23 mouse cellular contexts compared by ENCODE assay signal in the genomic region with DNA sequence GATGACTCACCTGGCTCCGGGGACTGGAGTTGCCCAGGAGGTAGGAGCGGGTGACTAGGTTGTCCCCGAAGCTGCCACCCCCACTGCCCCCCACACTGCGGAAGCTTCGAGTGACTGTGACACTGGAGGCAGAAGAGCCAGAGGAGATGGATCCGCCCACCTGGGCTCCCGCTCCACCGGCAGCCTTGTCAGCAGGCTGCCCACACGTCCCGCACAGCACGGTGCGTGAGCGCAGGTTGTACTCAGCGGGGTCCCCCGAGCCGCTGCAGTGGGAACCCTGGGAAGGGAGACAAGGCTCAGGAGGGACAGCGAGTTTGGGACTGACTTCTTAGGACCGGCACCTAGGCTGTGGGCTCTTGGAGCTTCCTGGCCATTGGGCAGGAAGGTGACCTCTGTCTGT. TPM values are rescaled to one million over a fixed set of nuclear protein-coding genes. Genes with fewer than 3 reads are reported as not detected.
A peak's percentile ranks its signal among the peaks of the same experiment; 100 is the strongest.
DNase-seq lines count a peak whose midpoint lies in the region; ATAC-seq lines count a peak whose summit lies in the region.
"Had no signal": no experiment of that assay in that cellular context is flagged by ENCODE, and none has a peak within 500 bp of the region (broad histone marks: within the 10 kb centered on the region; RNA-seq: fewer than 3 reads in every experiment).

No protein-coding gene starts in this region.

- no peaks in the 10 kb centered on the region for H3K36me3 ChIP-seq in forebrain, embryonic 10.5 days (replicated peaks)
- no peaks in the 10 kb centered on the region for H3K36me3 ChIP-seq in forebrain, embryonic 16.5 days (ENCODE audit: control insufficient read depth, insufficient read depth)
- H3K36me3 ChIP-seq in hindbrain, embryonic 13.5 days = peaks cover 13% of the 10 kb centered on the region
- H3K36me3 ChIP-seq in hindbrain, embryonic 16.5 days (ENCODE audit: control insufficient read depth, insufficient read depth, low read length) = peaks cover 11% of the 10 kb centered on the region
- no peaks in the 10 kb centered on the region for H3K36me3 ChIP-seq in midbrain, embryonic 11.5 days (ENCODE audit: control insufficient read depth, insufficient read depth, low read length)
- 0 out of 2 replicates have a peak, but pooled peaks cover 7% of the 10 kb centered on the region for H3K36me3 ChIP-seq in midbrain, embryonic 15.5 days (replicated peaks)

- peak overlapping the region; percentile 48; the same call in 1 of the 2 replicates for H3K27ac ChIP-seq in forebrain, embryonic 10.5 days
- H3K27ac ChIP-seq in forebrain, embryonic 16.5 days (ENCODE audit: low read length) = no peak overlapping the region
- no peak overlapping the region for H3K27ac ChIP-seq in hindbrain, embryonic 13.5 days
- no peak overlapping the region for H3K27ac ChIP-seq in hindbrain, embryonic 16.5 days (ENCODE audit: low read depth, low read length)
- H3K27ac ChIP-seq in midbrain, embryonic 11.5 days (ENCODE audit: low read depth, low read length) = no peak overlapping the region
- no peak overlapping the region for H3K27ac ChIP-seq in midbrain, embryonic 15.5 days
- H3K27ac ChIP-seq: hindbrain, postnatal 0 days; liver, embryonic 12.5 days had no signal

- ATAC-seq in forebrain, embryonic 16.5 days = no peak
- peak; percentile 21; the same call in 1 of the 2 replicates for ATAC-seq in hindbrain, embryonic 13.5 days (ENCODE audit: low FRiP score)
- no peak for ATAC-seq in hindbrain, embryonic 16.5 days
- no peak for ATAC-seq in midbrain, embryonic 11.5 days (ENCODE audit: low FRiP score)
- no peak for ATAC-seq in midbrain, embryonic 15.5 days (replicated peaks)
- ATAC-seq: forebrain, embryonic 14.5 days; hindbrain, postnatal 0 days; intestine, embryonic 16.5 days; liver, embryonic 12.5 days had no signal

- no peak overlapping the region for H3K9ac ChIP-seq in forebrain, embryonic 16.5 days (replicated peaks; ENCODE audit: low read depth, low read length)
- peak overlapping the region; percentile 43; the same call in 1 of the 2 replicates for H3K9ac ChIP-seq in hindbrain, embryonic 13.5 days
- H3K9ac ChIP-seq in hindbrain, embryonic 16.5 days (ENCODE audit: low read depth, low read length) = no peak overlapping the region
- no peak overlapping the region for H3K9ac ChIP-seq in midbrain, embryonic 11.5 days (ENCODE audit: low read length)
- H3K9ac ChIP-seq in midbrain, embryonic 15.5 days = no peak overlapping the region
- H3K9ac ChIP-seq: heart, embryonic 12.5 days; liver, embryonic 12.5 days had no signal

- no peak overlapping the region for H3K4me3 ChIP-seq in forebrain, embryonic 10.5 days
- H3K4me3 ChIP-seq in forebrain, embryonic 16.5 days (replicated peaks; ENCODE audit: low read length) = no peak overlapping the region
- no peak overlapping the region for H3K4me3 ChIP-seq in hindbrain, embryonic 13.5 days
- H3K4me3 ChIP-seq in hindbrain, embryonic 16.5 days (ENCODE audit: low read length) = no peak overlapping the region
- no peak overlapping the region for H3K4me3 ChIP-seq in midbrain, embryonic 11.5 days (ENCODE audit: low read depth, low read length)
- H3K4me3 ChIP-seq in midbrain, embryonic 15.5 days = no peak overlapping the region
- H3K4me3 ChIP-seq: heart, embryonic 12.5 days; liver, embryonic 12.5 days had no signal

- DNase-seq in forebrain, embryonic 10.5 days (ENCODE audit: extremely low spot score, low spot score) = no peak
- DNase-seq in midbrain, embryonic 11.5 days (ENCODE audit: low spot score, missing footprints) = peak; percentile 56
- peak; percentile 55 for DNase-seq in ZHBTc4 (ENCODE audit: low read depth, low spot score)
- DNase-seq in retina, postnatal 1 day = no peak
- DNase-seq: cerebellum, adult 11-12 months; cerebellum, postnatal 10 days; gastrocnemius, postnatal 14 days; heart, adult 18-20 months; heart, postnatal 14 days; kidney, adult 9 months; kidney, postnatal 25 days; left cerebral cortex, postnatal 4 days; lung, adult 18-20 months; thymus, postnatal 25 days had no signal

- H3K4me2 ChIP-seq in forebrain, embryonic 16.5 days (ENCODE audit: low read length) = no peak overlapping the region
- H3K4me2 ChIP-seq in hindbrain, embryonic 13.5 days = no peak overlapping the region
- no peak overlapping the region for H3K4me2 ChIP-seq in hindbrain, embryonic 16.5 days (ENCODE audit: low read length)
- no peak overlapping the region for H3K4me2 ChIP-seq in midbrain, embryonic 11.5 days
- H3K4me2 ChIP-seq in midbrain, embryonic 15.5 days = no peak overlapping the region
- H3K4me2 ChIP-seq: heart, embryonic 12.5 days; liver, embryonic 12.5 days had no signal

- no peaks in the 10 kb centered on the region for H3K9me3 ChIP-seq in forebrain, embryonic 10.5 days
- no peaks in the 10 kb centered on the region for H3K9me3 ChIP-seq in forebrain, embryonic 16.5 days (ENCODE audit: control insufficient read depth, low read length)
- no peaks in the 10 kb centered on the region for H3K9me3 ChIP-seq in hindbrain, embryonic 13.5 days
- H3K9me3 ChIP-seq in hindbrain, embryonic 16.5 days (ENCODE audit: control insufficient read depth, low read length) = no peaks in the 10 kb centered on the region
- no peaks in the 10 kb centered on the region for H3K9me3 ChIP-seq in midbrain, embryonic 11.5 days (ENCODE audit: control insufficient read depth, low read length)
- no peaks in the 10 kb centered on the region for H3K9me3 ChIP-seq in midbrain, embryonic 15.5 days
- H3K9me3 ChIP-seq: heart, embryonic 12.5 days; liver, embryonic 12.5 days had no signal

- peaks cover 37% of the 10 kb centered on the region for H3K4me1 ChIP-seq in forebrain, embryonic 10.5 days
- H3K4me1 ChIP-seq in forebrain, embryonic 16.5 days (replicated peaks; ENCODE audit: control insufficient read depth, insufficient read depth, low read length) = peaks cover 5% of the 10 kb centered on the region
- peaks cover 16% of the 10 kb centered on the region for H3K4me1 ChIP-seq in hindbrain, embryonic 13.5 days (replicated peaks)
- H3K4me1 ChIP-seq in hindbrain, embryonic 16.5 days (ENCODE audit: control insufficient read depth, insufficient read depth, low read depth, low read length) = peaks cover 12% of the 10 kb centered on the region; the same call in 1 of the 2 replicates
- peaks cover 5% of the 10 kb centered on the region; the same call in 1 of the 2 replicates for H3K4me1 ChIP-seq in midbrain, embryonic 11.5 days (ENCODE audit: control insufficient read depth, insufficient read depth, low read length)
- H3K4me1 ChIP-seq in midbrain, embryonic 15.5 days = peaks cover 9% of the 10 kb centered on the region; the same call in 1 of the 2 replicates

- 32% methylated on average over 18 of the region's 18 CpGs for WGBS in forebrain, embryonic 10.5 days
- 31% methylated on average over 18 of the region's 18 CpGs for WGBS in forebrain, embryonic 16.5 days
- 26% methylated on average over 18 of the region's 18 CpGs for WGBS in hindbrain, embryonic 13.5 days
- 28% methylated on average over 18 of the region's 18 CpGs for WGBS in hindbrain, embryonic 16.5 days
- WGBS in midbrain, embryonic 11.5 days = 40% methylated on average over 18 of the region's 18 CpGs
- WGBS in midbrain, embryonic 15.5 days = 36% methylated on average over 18 of the region's 18 CpGs

- peaks cover 67% of the 10 kb centered on the region for H3K27me3 ChIP-seq in forebrain, embryonic 10.5 days (ENCODE audit: poor library complexity, severe bottlenecking)
- H3K27me3 ChIP-seq in forebrain, embryonic 16.5 days (replicated peaks; ENCODE audit: control insufficient read depth, insufficient read depth, low read length) = peaks cover 23% of the 10 kb centered on the region
- peaks cover 66% of the 10 kb centered on the region for H3K27me3 ChIP-seq in hindbrain, embryonic 13.5 days
- H3K27me3 ChIP-seq in hindbrain, embryonic 16.5 days (replicated peaks; ENCODE audit: control insufficient read depth, insufficient read depth, low read length) = peaks cover 30% of the 10 kb centered on the region
- peaks cover 42% of the 10 kb centered on the region for H3K27me3 ChIP-seq in midbrain, embryonic 11.5 days (ENCODE audit: control insufficient read depth, insufficient read depth, low read length)
- H3K27me3 ChIP-seq in midbrain, embryonic 15.5 days (replicated peaks) = peaks cover 46% of the 10 kb centered on the region

RNA-seq across cellular contexts. Expression of a gene that starts 21.4 kb away (rescaled TPM):
- polyA plus RNA-seq in forebrain, embryonic 10.5 days (2016; fragmentation: Nextera tagmentation; extraction: Ambion mirVana) = 5.9 and 6.7 TPM in 2 replicates
- 16.5 and 25.8 TPM in 2 replicates for polyA plus RNA-seq in forebrain, embryonic 16.5 days (2015; fragmentation: Nextera tagmentation; extraction: Ambion mirVana)
- polyA plus RNA-seq in hindbrain, embryonic 13.5 days (2015; fragmentation: Nextera tagmentation; extraction: Ambion mirVana) = 25.5 and 27.4 TPM in 2 replicates
- polyA plus RNA-seq in hindbrain, embryonic 16.5 days (2015; fragmentation: Nextera tagmentation; extraction: Ambion mirVana) = 32.3 and 32.8 TPM in 2 replicates
- 6.3 and 6.8 TPM in 2 replicates for polyA plus RNA-seq in midbrain, embryonic 11.5 days (2014; fragmentation: Nextera tagmentation; extraction: Ambion mirVana)
- polyA plus RNA-seq in midbrain, embryonic 15.5 days (2015; fragmentation: Nextera tagmentation; extraction: Ambion mirVana) = 39.1 and 39.3 TPM in 2 replicates

RNA-seq across cellular contexts. Expression of a gene that starts 27.4 kb away (rescaled TPM):
- 11.6 and 11.8 TPM in 2 replicates for polyA plus RNA-seq in forebrain, embryonic 10.5 days (2016; fragmentation: Nextera tagmentation; extraction: Ambion mirVana)
- 26.9 and 30.9 TPM in 2 replicates for polyA plus RNA-seq in forebrain, embryonic 16.5 days (2015; fragmentation: Nextera tagmentation; extraction: Ambion mirVana)
- polyA plus RNA-seq in hindbrain, embryonic 13.5 days (2015; fragmentation: Nextera tagmentation; extraction: Ambion mirVana) = 31.9 and 35.0 TPM in 2 replicates
- polyA plus RNA-seq in hindbrain, embryonic 16.5 days (2015; fragmentation: Nextera tagmentation; extraction: Ambion mirVana) = 62.3 and 70.4 TPM in 2 replicates
- 17.9 and 21.2 TPM in 2 replicates for polyA plus RNA-seq in midbrain, embryonic 11.5 days (2014; fragmentation: Nextera tagmentation; extraction: Ambion mirVana)
- polyA plus RNA-seq in midbrain, embryonic 15.5 days (2015; fragmentation: Nextera tagmentation; extraction: Ambion mirVana) = 51.1 and 51.6 TPM in 2 replicates

RNA-seq across cellular contexts. Expression of a gene that starts 49.9 kb away (rescaled TPM):
- polyA plus RNA-seq in forebrain, embryonic 10.5 days (2016; fragmentation: Nextera tagmentation; extraction: Ambion mirVana) = 27.4 and 28.6 TPM in 2 replicates
- polyA plus RNA-seq in forebrain, embryonic 16.5 days (2015; fragmentation: Nextera tagmentation; extraction: Ambion mirVana) = 46.1 and 47.8 TPM in 2 replicates
- polyA plus RNA-seq in hindbrain, embryonic 13.5 days (2015; fragmentation: Nextera tagmentation; extraction: Ambion mirVana) = 38.9 and 40.0 TPM in 2 replicates
- polyA plus RNA-seq in hindbrain, embryonic 16.5 days (2015; fragmentation: Nextera tagmentation; extraction: Ambion mirVana) = 20.4 and 22.1 TPM in 2 replicates
- 44.5 and 45.1 TPM in 2 replicates for polyA plus RNA-seq in midbrain, embryonic 11.5 days (2014; fragmentation: Nextera tagmentation; extraction: Ambion mirVana)
- 37.0 and 37.7 TPM in 2 replicates for polyA plus RNA-seq in midbrain, embryonic 15.5 days (2015; fragmentation: Nextera tagmentation; extraction: Ambion mirVana)

RNA-seq across cellular contexts. Expression of a gene that starts 57.4 kb away (rescaled TPM):
- polyA plus RNA-seq in forebrain, embryonic 10.5 days (2016; fragmentation: Nextera tagmentation; extraction: Ambion mirVana) = 17.9 and 20.0 TPM in 2 replicates
- 36.2 and 37.1 TPM in 2 replicates for polyA plus RNA-seq in forebrain, embryonic 16.5 days (2015; fragmentation: Nextera tagmentation; extraction: Ambion mirVana)
- polyA plus RNA-seq in hindbrain, embryonic 13.5 days (2015; fragmentation: Nextera tagmentation; extraction: Ambion mirVana) = 32.5 and 32.8 TPM in 2 replicates
- 40.3 and 42.3 TPM in 2 replicates for polyA plus RNA-seq in hindbrain, embryonic 16.5 days (2015; fragmentation: Nextera tagmentation; extraction: Ambion mirVana)
- polyA plus RNA-seq in midbrain, embryonic 11.5 days (2014; fragmentation: Nextera tagmentation; extraction: Ambion mirVana) = 20.8 and 22.3 TPM in 2 replicates
- polyA plus RNA-seq in midbrain, embryonic 15.5 days (2015; fragmentation: Nextera tagmentation; extraction: Ambion mirVana) = 39.6 and 41.2 TPM in 2 replicates

Comparison
In these comparisons a context has a peak if more than half of its experiments do, and no peak if none do; other contexts are left out.
1. DNase-seq: peak in midbrain, embryonic 11.5 days (single experiment) and ZHBTc4 (single experiment); none in forebrain, embryonic 10.5 days (single experiment) and retina, postnatal 1 day (single experiment).